Mouse (Mus musculus) CH12.LX (cell line): ENCODE results near the gene Kcnh3. TPM values are rescaled to one million over a fixed set of nuclear protein-coding genes. Genes with fewer than 3 reads are reported as not detected.

Source experiments
- DNase-seq: peaks from one replicate; pipeline ENCODE4 v3.0.0-alpha.2; 2013; ENCODE audit errors: extremely low read depth
- H3K27ac ChIP-seq: 2 replicates; pipeline ENCODE4 v1.5.1; 2012; ENCODE audit warnings: low read depth, mild to moderate bottlenecking, control low read depth, moderate library complexity; ENCODE audit not compliant: insufficient read depth
- H3K27me3 ChIP-seq: replicated peaks from 2 replicates; pipeline ENCODE3; 2012; ENCODE audit warnings: inconsistent platforms
- H3K36me3 ChIP-seq, 2 experiments: replicated peaks in 1 of 2; 2 replicates each; pipeline versions ENCODE3 to v1.6.1; 2012; ENCODE audit warnings: inconsistent platforms in 1 of 2, low read length in 1 of 2, mild to moderate bottlenecking in 1 of 2, mixed read lengths in 1 of 2, moderate library complexity in 1 of 2; ENCODE audit not compliant: control insufficient read depth in 1 of 2, insufficient read depth in 1 of 2
- H3K4me1 ChIP-seq, 2 experiments: 2 replicates each; pipeline ENCODE4 v1.6.1; 2012; ENCODE audit warnings: inconsistent platforms in 1 of 2, moderate library complexity in 1 of 2; ENCODE audit not compliant: insufficient read depth in 2 of 2, control insufficient read depth in 1 of 2
- H3K4me2 ChIP-seq: 2 replicates; pipeline ENCODE4 v1.6.1; 2012; ENCODE audit warnings: low read depth, mild to moderate bottlenecking, control low read depth; ENCODE audit not compliant: poor library complexity, insufficient read depth, severe bottlenecking
- H3K4me3 ChIP-seq, 3 experiments: fragments of 150-350 bp in 1 of 3; sonication (generic) in 1 of 3; replicated peaks in 1 of 3; 2 replicates each; pipeline versions ENCODE3 to v1.5.1; 2011 to 2012; ENCODE audit warnings: low read depth in 2 of 3, low read length in 2 of 3, mild to moderate bottlenecking in 2 of 3, moderate library complexity in 2 of 3, control low read depth in 1 of 3, improper control_type of control experiment in 1 of 3, inconsistent platforms in 1 of 3, mixed read lengths in 1 of 3; ENCODE audit not compliant: poor library complexity in 1 of 3
- H3K79me2 ChIP-seq: replicated peaks from 2 replicates; pipeline ENCODE4 v1.6.1; 2012; ENCODE audit warnings: mild to moderate bottlenecking, moderate library complexity; ENCODE audit not compliant: control insufficient read depth, poor library complexity, insufficient read depth, severe bottlenecking; ENCODE audit errors: extremely low read depth
- H3K9ac ChIP-seq: 2 replicates; pipeline ENCODE4 v1.6.1; 2012; ENCODE audit warnings: low read depth, mild to moderate bottlenecking, control low read depth, moderate library complexity; ENCODE audit not compliant: insufficient read depth
- H3K9me3 ChIP-seq: replicated peaks from 2 replicates; pipeline ENCODE3; 2012; ENCODE audit warnings: low read length, inconsistent platforms, mixed read lengths
- CHD1 ChIP-seq: IDR thresholded peaks from 2 replicates; pipeline ENCODE4 v1.6.1; 2012; ENCODE audit warnings: low read depth, low read length, improper control_type of control experiment, inconsistent platforms
- CHD2 ChIP-seq: IDR thresholded peaks from 2 replicates; pipeline ENCODE4 v1.6.1; 2011; ENCODE audit warnings: low read length, improper control_type of control experiment
- CTCF ChIP-seq, 2 experiments: IDR thresholded peaks in 1 of 2; conservative IDR thresholded peaks in 1 of 2; 2 replicates each; pipeline ENCODE4 v1.5.1; 2011 to 2012; ENCODE audit warnings: low read depth in 2 of 2, low read length in 2 of 2, improper control_type of control experiment in 1 of 2, inconsistent platforms in 1 of 2, mild to moderate bottlenecking in 1 of 2, moderate library complexity in 1 of 2
- ELF1 ChIP-seq: IDR thresholded peaks from 2 replicates; pipeline ENCODE4 v1.6.1; 2014; ENCODE audit warnings: low read depth, mild to moderate bottlenecking, inconsistent platforms, low read length, improper control_type of control experiment
- IRF4 ChIP-seq: IDR thresholded peaks from 2 replicates; pipeline ENCODE4 v1.6.1; 2014; ENCODE audit warnings: low read depth, mild to moderate bottlenecking, inconsistent platforms, low read length, improper control_type of control experiment
- JUND ChIP-seq: conservative IDR thresholded peaks from 2 replicates; pipeline ENCODE4 v1.6.1; 2011; ENCODE audit warnings: low read depth, low read length, improper control_type of control experiment
- MAX ChIP-seq: IDR thresholded peaks from 2 replicates; pipeline ENCODE4 v1.6.1; 2011; ENCODE audit warnings: low read length, improper control_type of control experiment
- MAZ ChIP-seq: IDR thresholded peaks from 2 replicates; pipeline ENCODE4 v1.6.1; 2012; ENCODE audit warnings: low read depth, mild to moderate bottlenecking, inconsistent platforms, low read length, improper control_type of control experiment, moderate library complexity
- MEF2A ChIP-seq: IDR thresholded peaks from 2 replicates; pipeline ENCODE4 v1.6.1; 2014; ENCODE audit warnings: low read depth, mild to moderate bottlenecking, inconsistent platforms, low read length, improper control_type of control experiment, borderline replicate concordance
- MXI1 ChIP-seq: IDR thresholded peaks from 2 replicates; pipeline ENCODE4 v1.6.1; 2011; ENCODE audit warnings: mild to moderate bottlenecking, low read depth, low read length, improper control_type of control experiment
- MYC ChIP-seq: IDR thresholded peaks from 2 replicates; pipeline ENCODE4 v1.6.1; 2011; ENCODE audit warnings: low read depth, mild to moderate bottlenecking, improper control_type of control experiment, low read length
- NRF1 ChIP-seq: IDR thresholded peaks from 2 replicates; pipeline ENCODE4 v1.6.1; 2014; ENCODE audit warnings: low read depth, mild to moderate bottlenecking, inconsistent platforms, low read length, improper control_type of control experiment, moderate library complexity
- PAX5 ChIP-seq: IDR thresholded peaks from 2 replicates; pipeline ENCODE4 v1.6.1; 2012; ENCODE audit warnings: low read length, inconsistent platforms, mixed read lengths
- POLR2A ChIP-seq: IDR thresholded peaks from 2 replicates; pipeline ENCODE4 v1.6.1; 2011; ENCODE audit warnings: low read depth, mild to moderate bottlenecking, improper control_type of control experiment, low read length
- POLR2AphosphoS2 ChIP-seq: IDR thresholded peaks from 2 replicates; pipeline ENCODE4 v1.6.1; 2011; ENCODE audit warnings: low read depth, low read length, improper control_type of control experiment
- SIN3A ChIP-seq: IDR thresholded peaks from 2 replicates; pipeline ENCODE4 v1.6.1; 2012; ENCODE audit warnings: low read length, improper control_type of control experiment, inconsistent platforms
- TBP ChIP-seq: conservative IDR thresholded peaks from 2 replicates; pipeline ENCODE4 v1.6.1; 2011; ENCODE audit warnings: low read depth, low read length, improper control_type of control experiment
- TCF12 ChIP-seq: IDR thresholded peaks from 2 replicates; pipeline ENCODE4 v1.6.1; 2014; ENCODE audit warnings: low read depth, mild to moderate bottlenecking, inconsistent platforms, low read length, improper control_type of control experiment
- UBTF ChIP-seq: IDR thresholded peaks from 2 replicates; pipeline ENCODE4 v1.6.1; 2012; ENCODE audit warnings: low read depth, mild to moderate bottlenecking, inconsistent platforms, low read length, improper control_type of control experiment, moderate library complexity
- USF2 ChIP-seq: conservative IDR thresholded peaks from 2 replicates; pipeline ENCODE4 v1.6.1; 2011; ENCODE audit warnings: low read depth, low read length, improper control_type of control experiment
- ZC3H11A ChIP-seq: IDR thresholded peaks from 2 replicates; pipeline ENCODE4 v1.6.1; 2012; ENCODE audit warnings: low read depth, mild to moderate bottlenecking, inconsistent platforms, low read length, improper control_type of control experiment
- ZKSCAN1 ChIP-seq: IDR thresholded peaks from 2 replicates; pipeline ENCODE4 v1.6.1; 2012; ENCODE audit warnings: low read depth, inconsistent platforms, low read length, improper control_type of control experiment, borderline replicate concordance
- dilution Hi-C: fragments of 300-500 bp; cut with MboI; formaldehyde crosslinking; loops from 2 replicates; pipeline ENCODE4 v1.14.3; 2020; ENCODE audit warnings: low sequenced_read_pairs; ENCODE audit not compliant: extremely low pct_unique_long_range_greater_than_20kb, extremely low pct_ligation_motif_present
- in situ Hi-C: fragments of 300-500 bp; cut with MboI; formaldehyde crosslinking; loops from 3 replicates; pipeline ENCODE4 v1.14.3; 2019; ENCODE audit warnings: low sequenced_read_pairs, low pct_ligation_motif_present, low pct_unique_long_range_greater_than_20kb, mixed read lengths
- polyA plus RNA-seq: library from polyadenylated mRNA; unstranded; fragments of >175 nt; gene quantifications from 2 replicates; pipeline ENCODE4 v1.2.1, GENCODE M21; 2012; ENCODE audit warnings: low read depth; ENCODE audit not compliant: insufficient read length
- total RNA-seq, 2 experiments: library from RNA; depleted of rRNA; stranded (reverse); fragments of 300-350 nt in 1 of 2; fragments of >200 nt in 1 of 2; gene quantifications; 2 replicates each; pipeline ENCODE4 v1.2.3; 2012 to 2014

The Kcnh3 gene
- total and polyA plus RNA-seq, 3 experiments, result not detected

DNA sequence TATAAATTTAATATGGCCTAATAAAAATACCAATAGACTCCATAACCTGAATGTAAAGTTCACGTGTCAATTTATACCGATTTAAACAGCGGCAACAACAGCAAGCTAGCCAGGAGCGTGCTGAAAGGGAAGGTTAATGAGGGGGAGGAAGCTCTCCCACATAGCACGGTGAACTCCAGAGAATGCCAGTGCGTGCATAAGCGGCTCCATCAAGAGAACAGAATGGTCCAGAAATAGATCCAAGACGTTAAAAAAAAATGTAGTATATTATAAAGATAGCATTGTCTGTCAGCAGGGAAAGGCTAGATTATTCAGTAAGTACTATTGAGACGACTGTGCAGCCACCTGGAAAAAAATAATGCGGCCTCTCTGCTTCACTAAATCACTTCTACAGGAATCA lies 38.0 kb downstream of the Kcnh3 start:
- Histone ChIP-seq H3K36me3 (no peaks in the 10 kb centered on the region), H3K27me3 (peaks cover under 1% of the 10 kb centered on the region), H3K79me2 (no peaks in the 10 kb centered on the region), H3K9me3 (no peaks in the 10 kb centered on the region), H3K4me1 (peaks cover 11 to 22% of the 10 kb centered on the region in 2 experiments; a peak in 3 of 4 replicates)
- in situ Hi-C loops, result no loop called here
- no peak for DNase-seq
- no peak for TF ChIP-seq USF2
- TF ChIP-seq ELF1, result no peak
- TF ChIP-seq MAZ, result no peak
- no peak for TF ChIP-seq MEF2A
- no peak for TF ChIP-seq CHD2
- TF ChIP-seq SIN3A, result no peak
- TF ChIP-seq POLR2AphosphoS2, result no peak
- no peak for TF ChIP-seq TBP
- no peak for TF ChIP-seq IRF4
- TF ChIP-seq UBTF, result no peak
- no peak for TF ChIP-seq PAX5
- TF ChIP-seq TCF12, result no peak
- no peak for TF ChIP-seq NRF1
- no peak for TF ChIP-seq ZC3H11A
- TF ChIP-seq JUND, result no peak
- TF ChIP-seq MYC, result no peak
- no peak for TF ChIP-seq MAX
- TF ChIP-seq CHD1, result no peak
- TF ChIP-seq POLR2A, result no peak
- TF ChIP-seq, all 38 proteins: peak for 0
- Histone ChIP-seq H3K4me2 (no peak overlapping the region), H3K27ac (no peak overlapping the region), H3K9ac (no peak overlapping the region), H3K4me3 (no peak overlapping the region)
- dilution Hi-C loops, result no loop called here

DNA sequence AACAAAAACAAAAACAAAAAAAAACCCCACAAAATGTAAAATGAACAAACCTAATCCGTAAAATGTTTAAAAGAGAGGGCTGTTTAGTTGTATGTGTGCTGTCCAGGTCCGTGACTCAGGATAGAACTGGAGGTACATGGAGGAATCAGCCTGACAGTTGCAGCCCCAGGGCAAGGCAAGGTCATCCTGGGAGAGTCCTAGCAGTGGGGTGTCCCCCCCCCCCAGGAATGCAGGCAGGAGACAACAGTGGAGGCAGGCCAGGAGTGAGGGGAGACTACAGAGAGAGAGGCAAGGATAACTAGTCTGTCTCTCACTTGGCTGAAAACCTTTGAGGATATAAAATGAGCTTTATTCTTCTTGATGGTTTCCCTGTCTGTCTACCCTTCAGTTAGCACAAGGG lies 39.7 kb downstream of the Kcnh3 start:
- Histone ChIP-seq H3K9me3 (no peaks in the 10 kb centered on the region), H3K4me3 (no peak overlapping the region), H3K79me2 (no peaks in the 10 kb centered on the region), H3K4me2 (no peak overlapping the region), H3K27me3 (peaks cover 5% of the 10 kb centered on the region), H3K9ac (no peak overlapping the region), H3K27ac (no peak overlapping the region), H3K36me3 (no peaks in the 10 kb centered on the region), H3K4me1 (peaks cover 8 to 19% of the 10 kb centered on the region in 2 experiments; a peak in 3 of 4 replicates)
- DNase-seq, result no peak
- TF ChIP-seq MXI1, result no peak
- TF ChIP-seq POLR2A, result no peak
- TF ChIP-seq JUND, result no peak
- TF ChIP-seq CHD2, result no peak
- TF ChIP-seq NRF1, result no peak
- TF ChIP-seq ZKSCAN1, result no peak
- TF ChIP-seq UBTF, result no peak
- TF ChIP-seq CTCF (conservative IDR thresholded peaks at IDR 0.05 in 1 of 2, IDR thresholded peaks at IDR 0.05 in 1 of 2; ENCODE audit: low read depth in 2 of 2, low read length in 2 of 2), result no peak
- no peak for TF ChIP-seq SIN3A
- no peak for TF ChIP-seq USF2
- dilution Hi-C loops, result no loop called here
- in situ Hi-C loops, result no loop called here
